Mouse (Mus musculus) MEL-GATA-1-ER (cell line): ENCODE data around the gene Olfr1513.
A peak's percentile ranks its signal among the peaks of the same experiment; 100 is the strongest.
"Not testable (repeated sequence)": the region's sequence is repeated elsewhere in the genome, so short reads cannot be mapped to it uniquely, and the experiment has no call there.

Experiments
- DNase-seq: peaks from one replicate; pipeline ENCODE4 v3.0.0-alpha.2; 2012; ENCODE audit warnings: low read depth; ENCODE audit errors: extremely low read depth

Gene Olfr1513

GRCm38 (mm10) chr14:52310906-52311305 is 45.3 kb downstream of the Olfr1513 start:
- no peak for DNase-seq

- DNase-seq: not testable (repeated sequence)
Observed at GRCm38 (mm10) chr14:52310343-52310742, 45.9 kb downstream of the Olfr1513 start.

- DNase-seq: no peak
Observed at GRCm38 (mm10) chr14:52306100-52306499, 50.1 kb downstream of the Olfr1513 start.

GRCm38 (mm10) chr14:52304644-52305271 is 51.5 kb downstream of the Olfr1513 start, which contains the start of gene Mettl3:
Gene Mettl3 (minus strand): TSS chr14:52305128.
- DNase-seq: peak; percentile 91

GRCm38 (mm10) chr14:52303517-52303916 is 52.7 kb downstream of the Olfr1513 start:
- DNase-seq: not testable (repeated sequence)
